Mouse (Mus musculus): ENCODE data around the gene Tmpo.

- TF ChIP-seq CTCF (IDR thresholded peaks at IDR 0.05; ENCODE audit: insufficient read depth, low read depth, low read length) (no peak), POLR2A (IDR thresholded peaks at IDR 0.05; ENCODE audit: insufficient read depth, low read depth, low read length) (no peak)
Measured at GRCm38 (mm10) chr10:91105981-91106380, 75.1 kb downstream of the Tmpo start.
